Mouse (Mus musculus): ENCODE measurements around the gene Map3k5. TPM values are rescaled to one million over a fixed set of nuclear protein-coding genes. Genes with fewer than 3 reads are reported as not detected.

Map3k5 gene
- total and polyA plus RNA-seq, 3 experiments, result 0.35 to 0.97 TPM; not detected in 1

DNA sequence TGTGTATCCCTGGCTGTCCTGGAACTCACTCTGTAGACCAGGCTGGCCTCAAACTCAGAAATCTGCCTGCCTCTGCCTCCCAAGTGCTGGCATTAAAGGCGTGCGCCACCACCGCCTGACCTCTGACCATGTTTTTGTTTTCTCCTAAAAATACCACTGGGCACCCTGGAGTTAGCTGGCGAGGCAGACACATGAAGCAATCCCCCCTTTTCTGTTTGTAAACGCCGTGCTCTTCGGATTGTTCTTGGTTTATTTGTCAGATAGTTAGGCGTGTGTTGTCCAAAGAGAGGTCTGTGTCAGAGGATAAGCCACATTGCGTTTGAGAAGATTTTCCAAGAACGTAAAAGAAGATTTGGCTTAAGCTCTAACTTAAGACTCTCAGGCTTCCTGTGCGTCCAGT lies 14.1 kb downstream of the Map3k5 start:
- DNase-seq (ENCODE audit: low read depth, low spot score), result no peak
- TF ChIP-seq MAX (IDR thresholded peaks at IDR 0.05; ENCODE audit: low read length) (no peak), MEF2A (IDR thresholded peaks at IDR 0.05; ENCODE audit: extremely low read depth, insufficient replicate concordance, low read depth, low read length, poor library complexity, severe bottlenecking) (no peak), GABPA (IDR thresholded peaks at IDR 0.05; ENCODE audit: low read depth, low read length) (no peak), POLR2AphosphoS5 (IDR thresholded peaks at IDR 0.05; ENCODE audit: borderline replicate concordance, low read depth, low read length) (no peak), NRF1 (IDR thresholded peaks at IDR 0.05; ENCODE audit: insufficient read depth, low read depth, low read length, poor library complexity, severe bottlenecking) (no peak), ELF1 (IDR thresholded peaks at IDR 0.05; ENCODE audit: low read depth, low read length) (no peak), CHD1 (IDR thresholded peaks at IDR 0.05; ENCODE audit: low read depth, low read length) (no peak), CHD2 (IDR thresholded peaks at IDR 0.05; ENCODE audit: low read length) (no peak), POLR2A (IDR thresholded peaks at IDR 0.05; ENCODE audit: control insufficient read depth in 1 of 2, insufficient read depth in 1 of 2, low read depth in 1 of 2, low read length in 2 of 2, poor library complexity in 1 of 2) (no peak), ETS1 (IDR thresholded peaks at IDR 0.05; ENCODE audit: low read depth, low read length) (no peak), TCF12 (IDR thresholded peaks at IDR 0.05; ENCODE audit: low read depth, low read length) (no peak), EP300 (IDR thresholded peaks at IDR 0.05; ENCODE audit: low read depth in 1 of 2, low read length in 2 of 2) (no peak)
- Histone ChIP-seq H3K27me3 (ENCODE audit: control insufficient read depth in 1 of 2, insufficient read depth in 2 of 2, low read length in 2 of 2) (no peaks in the 10 kb centered on the region; a peak in 1 of 4 replicates), H3K27ac (ENCODE audit: control insufficient read depth, low read depth, low read length) (no peak overlapping the region), H3K4me3 (ENCODE audit: control insufficient read depth in 1 of 2, insufficient read depth in 1 of 2, low read depth in 2 of 2, low read length in 2 of 2) (no peak overlapping the region), H3K9me3 (replicated peaks; ENCODE audit: insufficient read depth, low read length) (no peaks in the 10 kb centered on the region), H3K36me3 (ENCODE audit: control insufficient read depth in 1 of 2, insufficient read depth in 2 of 2, low read length in 2 of 2) (no peaks in the 10 kb centered on the region), H3K4me1 (ENCODE audit: control insufficient read depth in 1 of 2, insufficient read depth in 2 of 2, low read length in 2 of 2) (no peaks in the 10 kb centered on the region), H3K9ac (ENCODE audit: control insufficient read depth, low read depth, low read length, poor library complexity, severe bottlenecking) (no peak overlapping the region), H3K79me2 (ENCODE audit: control insufficient read depth, insufficient read depth, low read length, poor library complexity) (no peaks in the 10 kb centered on the region)

DNA sequence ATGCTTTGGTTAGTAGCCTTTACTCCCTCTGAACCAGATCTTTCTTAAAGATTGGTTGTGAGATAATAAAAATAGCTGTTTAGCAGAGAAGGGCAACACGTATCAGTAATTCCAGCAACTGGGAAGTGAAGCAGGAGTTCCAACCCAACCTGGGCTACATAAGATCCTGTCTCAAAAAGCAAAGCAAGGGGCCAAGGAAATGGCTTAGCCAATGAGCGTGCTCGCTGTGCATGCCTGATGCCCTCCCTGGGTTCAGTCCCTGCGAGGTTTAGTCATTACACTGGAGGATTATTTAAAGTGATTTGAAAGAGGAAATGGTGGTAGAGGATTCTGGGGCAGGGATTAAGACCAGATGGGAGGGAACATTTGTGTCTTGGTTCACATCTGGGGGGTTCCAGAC lies 14.8 kb downstream of the Map3k5 start:
- H3K9ac ChIP-seq (ENCODE audit: control insufficient read depth, low read depth, low read length, poor library complexity, severe bottlenecking), result no peak overlapping the region
- TF ChIP-seq KAT2A (conservative IDR thresholded peaks at IDR 0.05; ENCODE audit: low read depth, low read length) (no peak), UBTF (IDR thresholded peaks at IDR 0.05; ENCODE audit: borderline replicate concordance, insufficient read depth, low read depth, low read length) (no peak), ZNF384 (IDR thresholded peaks at IDR 0.05; ENCODE audit: low read depth, low read length) (no peak), POLR2AphosphoS2 (IDR thresholded peaks at IDR 0.05; ENCODE audit: low read length) (no peak), MXI1 (IDR thresholded peaks at IDR 0.05; ENCODE audit: low read depth, low read length) (no peak), ETS1 (IDR thresholded peaks at IDR 0.05; ENCODE audit: low read depth, low read length) (no peak), GABPA (IDR thresholded peaks at IDR 0.05; ENCODE audit: low read depth, low read length) (no peak), ZKSCAN1 (IDR thresholded peaks at IDR 0.05; ENCODE audit: low read depth, low read length) (no peak), POLR2AphosphoS5 (IDR thresholded peaks at IDR 0.05; ENCODE audit: borderline replicate concordance, low read depth, low read length) (no peak), NRF1 (IDR thresholded peaks at IDR 0.05; ENCODE audit: insufficient read depth, low read depth, low read length, poor library complexity, severe bottlenecking) (no peak), USF1 (IDR thresholded peaks at IDR 0.05; ENCODE audit: low read depth, low read length) (no peak), CHD2 (IDR thresholded peaks at IDR 0.05; ENCODE audit: low read length) (no peak), SMC3 (IDR thresholded peaks at IDR 0.05; ENCODE audit: low read depth, low read length) (no peak), MAZ (IDR thresholded peaks at IDR 0.05; ENCODE audit: low read depth, low read length) (no peak), HCFC1 (IDR thresholded peaks at IDR 0.05; ENCODE audit: low read depth, low read length) (no peak), CHD1 (IDR thresholded peaks at IDR 0.05; ENCODE audit: low read depth, low read length) (no peak), SIN3A (IDR thresholded peaks at IDR 0.05; ENCODE audit: low read length) (no peak), MYB (IDR thresholded peaks at IDR 0.05; ENCODE audit: low read depth, low read length) (no peak), ELF1 (IDR thresholded peaks at IDR 0.05; ENCODE audit: low read depth, low read length) (no peak), MYC (IDR thresholded peaks at IDR 0.05; ENCODE audit: low read depth, low read length) (no peak)
- no peaks in the 10 kb centered on the region for H3K36me3 ChIP-seq (ENCODE audit: control insufficient read depth in 1 of 2, insufficient read depth in 2 of 2, low read length in 2 of 2)
- H3K4me1 ChIP-seq (ENCODE audit: control insufficient read depth in 1 of 2, insufficient read depth in 2 of 2, low read length in 2 of 2), result no peaks in the 10 kb centered on the region
- H3K79me2 ChIP-seq (ENCODE audit: control insufficient read depth, insufficient read depth, low read length, poor library complexity), result no peaks in the 10 kb centered on the region
- no peaks in the 10 kb centered on the region; a peak in 1 of 4 replicates for H3K27me3 ChIP-seq (ENCODE audit: control insufficient read depth in 1 of 2, insufficient read depth in 2 of 2, low read length in 2 of 2)
- DNase-seq (ENCODE audit: low read depth, low spot score), result no peak
- no peaks in the 10 kb centered on the region for H3K9me3 ChIP-seq (replicated peaks; ENCODE audit: insufficient read depth, low read length)
- H3K27ac ChIP-seq (ENCODE audit: control insufficient read depth, low read depth, low read length), result no peak overlapping the region
- H3K4me3 ChIP-seq (ENCODE audit: control insufficient read depth in 1 of 2, insufficient read depth in 1 of 2, low read depth in 2 of 2, low read length in 2 of 2), result no peak overlapping the region
